Mouse (Mus musculus): ENCODE data around the gene Btbd9.

- TF ChIP-seq POLR2A (IDR thresholded peaks at IDR 0.05; ENCODE audit: low read depth, low read length) (no peak), CTCF (IDR thresholded peaks at IDR 0.05; ENCODE audit: borderline replicate concordance, insufficient read depth, low read length) (no peak)
Observed at GRCm38 (mm10) chr17:30336280-30336679, 240.0 kb downstream of the Btbd9 start.
